Mouse (Mus musculus): ENCODE results near the gene Mrpl12. TPM values are rescaled to one million over a fixed set of nuclear protein-coding genes. Genes with fewer than 3 reads are reported as not detected.
"Not testable (repeated sequence)": the region's sequence is repeated elsewhere in the genome, so short reads cannot be mapped to it uniquely, and the experiment has no call there.

Mrpl12 gene
- total RNA-seq, 1 experiment from 2014 or later, result 140 TPM

- ATAC-seq (replicated peaks; ENCODE audit: low read depth, poor library complexity, severe bottlenecking), result peak; percentile 7; the same call in 1 of the 2 replicates
Measured at GRCm38 (mm10) chr11:120501701-120502100, 17.3 kb downstream of the Mrpl12 start.

GRCm38 (mm10) chr11:120505661-120506060 lies 21.2 kb downstream of the Mrpl12 start:
- ATAC-seq (replicated peaks; ENCODE audit: low read depth, poor library complexity, severe bottlenecking), result no peak

GRCm38 (mm10) chr11:120506899-120507298 lies 22.5 kb downstream of the Mrpl12 start:
- 0 out of 2 replicates have a peak, but pooled peaks have one; percentile 34 for ATAC-seq (replicated peaks; ENCODE audit: low read depth, poor library complexity, severe bottlenecking)

- no peak for ATAC-seq (replicated peaks; ENCODE audit: low read depth, poor library complexity, severe bottlenecking)
Measured at GRCm38 (mm10) chr11:120507611-120508289, 23.3 kb downstream of the Mrpl12 start.

GRCm38 (mm10) chr11:120508290-120508870 lies 24.0 kb downstream of the Mrpl12 start:
- no peak for ATAC-seq (replicated peaks; ENCODE audit: low read depth, poor library complexity, severe bottlenecking)

- no peak for ATAC-seq (replicated peaks; ENCODE audit: low read depth, poor library complexity, severe bottlenecking)
Measured at GRCm38 (mm10) chr11:120509940-120510339, 25.5 kb downstream of the Mrpl12 start.

- ATAC-seq (replicated peaks; ENCODE audit: low read depth, poor library complexity, severe bottlenecking), result peak; percentile 77
Measured at GRCm38 (mm10) chr11:120510375-120511030, 26.1 kb downstream of the Mrpl12 start.

GRCm38 (mm10) chr11:120512790-120513453 lies 28.5 kb downstream of the Mrpl12 start:
- ATAC-seq (replicated peaks; ENCODE audit: low read depth, poor library complexity, severe bottlenecking), result no peak

GRCm38 (mm10) chr11:120514262-120514661 lies 29.8 kb downstream of the Mrpl12 start:
- not testable (repeated sequence) for ATAC-seq (replicated peaks; ENCODE audit: low read depth, poor library complexity, severe bottlenecking)

- ATAC-seq (replicated peaks; ENCODE audit: low read depth, poor library complexity, severe bottlenecking), result peak; percentile 69
Measured at GRCm38 (mm10) chr11:120515611-120516010, 31.2 kb downstream of the Mrpl12 start.

- ATAC-seq (replicated peaks; ENCODE audit: low read depth, poor library complexity, severe bottlenecking), result no peak
Measured at GRCm38 (mm10) chr11:120517147-120517546, 32.7 kb downstream of the Mrpl12 start.

GRCm38 (mm10) chr11:120518027-120518426 lies 33.6 kb downstream of the Mrpl12 start:
- peak; percentile 50 for ATAC-seq (replicated peaks; ENCODE audit: low read depth, poor library complexity, severe bottlenecking)

GRCm38 (mm10) chr11:120518558-120518957 lies 34.1 kb downstream of the Mrpl12 start:
- no peak for ATAC-seq (replicated peaks; ENCODE audit: low read depth, poor library complexity, severe bottlenecking)

GRCm38 (mm10) chr11:120519738-120520137 lies 35.3 kb downstream of the Mrpl12 start:
- ATAC-seq (replicated peaks; ENCODE audit: low read depth, poor library complexity, severe bottlenecking), result peak; percentile 48

GRCm38 (mm10) chr11:120520498-120520897 lies 36.1 kb downstream of the Mrpl12 start:
- ATAC-seq (replicated peaks; ENCODE audit: low read depth, poor library complexity, severe bottlenecking), result no peak

GRCm38 (mm10) chr11:120520967-120521540 lies 36.6 kb downstream of the Mrpl12 start:
- no peak for ATAC-seq (replicated peaks; ENCODE audit: low read depth, poor library complexity, severe bottlenecking)

GRCm38 (mm10) chr11:120522581-120522980 lies 38.2 kb downstream of the Mrpl12 start:
- no peak for ATAC-seq (replicated peaks; ENCODE audit: low read depth, poor library complexity, severe bottlenecking)

GRCm38 (mm10) chr11:120525959-120526358 lies 41.5 kb downstream of the Mrpl12 start:
- ATAC-seq (replicated peaks; ENCODE audit: low read depth, poor library complexity, severe bottlenecking), result no peak

GRCm38 (mm10) chr11:120527690-120528354 lies 43.4 kb downstream of the Mrpl12 start:
- ATAC-seq (replicated peaks; ENCODE audit: low read depth, poor library complexity, severe bottlenecking), result no peak

- ATAC-seq (replicated peaks; ENCODE audit: low read depth, poor library complexity, severe bottlenecking), result no peak
Measured at GRCm38 (mm10) chr11:120528903-120529302, 44.5 kb downstream of the Mrpl12 start.
